Mouse (Mus musculus): ENCODE results near the gene Rbfox1.

GRCm38 (mm10) chr16:7076305-7076704 lies 1191.2 kb downstream of the Rbfox1 start:
- TF ChIP-seq CTCF (IDR thresholded peaks at IDR 0.05; ENCODE audit: low read depth, low read length) (no peak), POLR2A (IDR thresholded peaks at IDR 0.05; ENCODE audit: extremely low read depth, insufficient read depth, low read length) (no peak)
